Mouse (Mus musculus) kidney, adult 2 months (tissue): ENCODE results near the gene D11Wsu47e. TPM values are rescaled to one million over a fixed set of nuclear protein-coding genes. Genes with fewer than 3 reads are reported as not detected.

Experiments
- DNase-seq: peaks from one replicate; pipeline ENCODE4 v3.0.0; 2021
- H3K27ac ChIP-seq: fragments of 200-500 bp; 2 replicates; pipeline ENCODE4 v1.5.1; 2012; ENCODE audit warnings: low read depth, low read length, control low read depth, inconsistent platforms; ENCODE audit not compliant: insufficient read depth
- H3K27me3 ChIP-seq: fragments of 200-500 bp; replicated peaks from 2 replicates; pipeline ENCODE4 v1.6.1; 2012; ENCODE audit warnings: mild to moderate bottlenecking, moderate library complexity, low read length, inconsistent platforms; ENCODE audit not compliant: control insufficient read depth, insufficient read depth
- H3K36me3 ChIP-seq: fragments of 200-500 bp; 2 replicates; pipeline ENCODE4 v1.6.1; 2012; ENCODE audit warnings: mild to moderate bottlenecking, moderate library complexity, low read length, inconsistent platforms; ENCODE audit not compliant: control insufficient read depth, insufficient read depth
- H3K4me1 ChIP-seq: fragments of 200-500 bp; 2 replicates; pipeline ENCODE4 v1.6.1; 2011; ENCODE audit warnings: low read length; ENCODE audit not compliant: control insufficient read depth, insufficient read depth
- H3K4me3 ChIP-seq: fragments of 200-500 bp; 2 replicates; pipeline ENCODE4 v1.5.1; 2011; ENCODE audit warnings: mild to moderate bottlenecking, low read depth, low read length, control low read depth; ENCODE audit not compliant: insufficient read depth
- CTCF ChIP-seq: fragments of 200-500 bp; conservative IDR thresholded peaks from 2 replicates; pipeline ENCODE4 v1.5.1; 2011; ENCODE audit warnings: low read depth, mild to moderate bottlenecking, control low read depth, low read length, moderate library complexity, mixed read lengths; ENCODE audit not compliant: insufficient read depth, insufficient read length
- POLR2A ChIP-seq: fragments of 200-500 bp; IDR thresholded peaks from one replicate; pipeline ENCODE4 v1.6.1; 2011; ENCODE audit warnings: low read depth, low read length, control low read depth
- WGBS: fragments of 180-500 bp; shearing (Covaris S2); methylation state at CpG from one replicate; pipeline ENCODE4 v1.1.7; 2018; 5-methylcytosine and 5-hydroxymethylcytosine counted together
- polyA plus RNA-seq: library from polyadenylated mRNA; depleted of rRNA; stranded (reverse); fragments of >200 nt; gene quantifications from 2 replicates; pipeline ENCODE4 v1.2.3, GENCODE M21; 2012; rRNA removed

The D11Wsu47e gene
- polyA plus RNA-seq, 1 experiment = 7.6 TPM

GRCm38 (mm10) chr11:113735151-113735550 lies 50.9 kb downstream of the D11Wsu47e start:
- H3K27me3 ChIP-seq = no peaks in the 10 kb centered on the region
- DNase-seq = peak; percentile 71
- no peaks in the 10 kb centered on the region for H3K36me3 ChIP-seq
- WGBS = 45% methylated on average over 6 of the region's 6 CpGs
- no peak for TF ChIP-seq CTCF
- no peak for TF ChIP-seq POLR2A
- peaks cover 59% of the 10 kb centered on the region for H3K4me1 ChIP-seq
- H3K27ac ChIP-seq = no peak overlapping the region
- H3K4me3 ChIP-seq = no peak overlapping the region

- DNase-seq = no peak
- H3K27me3 ChIP-seq = no peaks in the 10 kb centered on the region
- H3K36me3 ChIP-seq = no peaks in the 10 kb centered on the region
- no peak overlapping the region for H3K27ac ChIP-seq
- H3K4me1 ChIP-seq = peaks cover 53% of the 10 kb centered on the region
- no peak for TF ChIP-seq CTCF
- TF ChIP-seq POLR2A = no peak
- WGBS = 77% methylated on average over 11 of the region's 11 CpGs
- no peak overlapping the region for H3K4me3 ChIP-seq
These were observed 52.8 kb downstream of the D11Wsu47e start for GRCm38 (mm10) chr11:113736848-113737552.

- 69% methylated on average over 3 of the region's 3 CpGs for WGBS
- peak; percentile 38 for DNase-seq
- TF ChIP-seq POLR2A (no peak), CTCF (no peak)
- H3K27ac ChIP-seq = no peak overlapping the region
- no peak overlapping the region for H3K4me3 ChIP-seq
- H3K4me1 ChIP-seq = peaks cover 50% of the 10 kb centered on the region
- H3K27me3 ChIP-seq = no peaks in the 10 kb centered on the region
- no peaks in the 10 kb centered on the region for H3K36me3 ChIP-seq
These were observed 53.3 kb downstream of the D11Wsu47e start for GRCm38 (mm10) chr11:113737553-113737854.

DNA sequence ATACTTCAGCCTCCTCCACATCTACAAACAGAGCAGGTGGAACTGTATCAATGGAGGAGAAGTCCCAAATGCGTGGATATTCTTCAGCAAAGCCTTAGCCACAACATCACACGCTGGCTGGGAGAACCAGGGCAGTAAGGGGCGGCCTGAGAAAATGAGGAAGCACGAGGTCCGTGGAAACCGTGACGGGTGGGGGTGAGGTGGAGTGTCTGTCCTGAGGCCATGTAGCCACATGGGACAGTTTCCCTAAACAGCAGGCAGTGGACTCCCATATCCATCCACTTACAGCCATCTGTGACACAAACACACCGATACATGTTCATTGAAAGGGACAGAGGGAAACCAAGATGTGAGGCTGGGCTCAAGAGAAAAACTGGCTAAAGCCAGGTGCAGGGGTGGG lies 53.7 kb downstream of the D11Wsu47e start:
- H3K27ac ChIP-seq = no peak overlapping the region
- peaks cover 48% of the 10 kb centered on the region for H3K4me1 ChIP-seq
- TF ChIP-seq CTCF (no peak), POLR2A (no peak)
- DNase-seq = no peak
- no peaks in the 10 kb centered on the region for H3K27me3 ChIP-seq
- no peak overlapping the region for H3K4me3 ChIP-seq
- no peaks in the 10 kb centered on the region for H3K36me3 ChIP-seq
- WGBS = 72% methylated on average over 8 of the region's 8 CpGs

- Histone ChIP-seq H3K27me3 (no peaks in the 10 kb centered on the region), H3K4me3 (no peak overlapping the region), H3K36me3 (no peaks in the 10 kb centered on the region), H3K4me1 (peaks cover 36% of the 10 kb centered on the region), H3K27ac (peak overlapping the region; percentile 29; the same call in 1 of the 2 replicates)
- TF ChIP-seq CTCF (no peak), POLR2A (no peak)
- DNase-seq = peak; percentile 93
- WGBS = 29% methylated on average over 8 of the region's 8 CpGs
These were observed 55.0 kb downstream of the D11Wsu47e start for GRCm38 (mm10) chr11:113739213-113739612.

GRCm38 (mm10) chr11:113740100-113740499 lies 55.9 kb downstream of the D11Wsu47e start:
- H3K4me1 ChIP-seq = peaks cover 28% of the 10 kb centered on the region
- TF ChIP-seq CTCF (no peak), POLR2A (no peak)
- no peak overlapping the region for H3K4me3 ChIP-seq
- WGBS = 50% methylated on average over 7 of the region's 7 CpGs
- H3K27me3 ChIP-seq = no peaks in the 10 kb centered on the region
- no peaks in the 10 kb centered on the region for H3K36me3 ChIP-seq
- peak; percentile 64 for DNase-seq
- H3K27ac ChIP-seq = peak overlapping the region; percentile 58

DNA sequence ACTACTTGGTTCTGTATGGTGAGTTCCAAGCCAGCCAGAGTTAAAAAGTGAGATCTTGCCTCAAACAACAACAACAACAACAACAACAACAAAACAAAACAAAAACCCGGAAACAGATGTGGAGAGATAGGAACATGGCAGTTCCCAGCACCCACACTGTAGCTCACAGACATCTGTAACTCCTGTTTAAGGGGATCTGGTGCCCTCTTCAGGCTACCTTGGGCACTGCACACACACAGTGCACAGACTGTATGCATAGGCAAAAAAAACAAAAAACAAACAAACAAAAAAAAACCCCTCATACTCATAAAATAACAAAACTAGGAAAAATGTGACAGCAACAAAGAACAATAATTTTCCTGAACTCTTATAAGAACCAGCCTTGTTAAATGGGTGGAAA lies 58.8 kb downstream of the D11Wsu47e start:
- Histone ChIP-seq H3K4me1 (peaks cover 19% of the 10 kb centered on the region), H3K36me3 (no peaks in the 10 kb centered on the region), H3K4me3 (no peak overlapping the region), H3K27me3 (no peaks in the 10 kb centered on the region), H3K27ac (no peak overlapping the region)
- DNase-seq = no peak
- 95% methylated on average over 1 of the region's 1 CpGs for WGBS
- TF ChIP-seq POLR2A (no peak), CTCF (peak; percentile 27; the same call in 1 of the 2 replicates)

Other genes starting within 250 kb of the D11Wsu47e start
- 0.36 and 0.56 TPM in 2 replicates for gene Sstr2, start 65.1 kb upstream of the D11Wsu47e start, polyA plus RNA-seq
- gene Cog1, start 35.2 kb upstream of the D11Wsu47e start, polyA plus RNA-seq = 32.8 and 38.7 TPM in 2 replicates
- 24.5 and 29.5 TPM in 2 replicates for gene Slc39a11, start 34.3 kb upstream of the D11Wsu47e start, polyA plus RNA-seq
- gene Fam104a, start 257 bp upstream of the D11Wsu47e start, polyA plus RNA-seq = 24.6 and 25.8 TPM in 2 replicates
- gene Cpsf4l, start 25.6 kb downstream of the D11Wsu47e start, polyA plus RNA-seq = 8.9 and 9.0 TPM in 2 replicates
- gene Cdc42ep4, start 67.5 kb downstream of the D11Wsu47e start, polyA plus RNA-seq = 18.0 and 18.2 TPM in 2 replicates